Comparison of ENCODE assay signal across 9 mouse cellular contexts in genomic region chr4:91371819-91372215, GRCm38 (mm10). TPM values are rescaled to one million over a fixed set of nuclear protein-coding genes. Genes with fewer than 3 reads are reported as not detected.
DNase-seq lines count a peak whose midpoint lies in the region; ATAC-seq and TF ChIP-seq lines count a peak whose summit lies in the region.
"Had no signal": no experiment of that assay in that cellular context is flagged by ENCODE, and none has a peak within 500 bp of the region (broad histone marks: within the 10 kb centered on the region; RNA-seq: fewer than 3 reads in every experiment).

No protein-coding gene starts in this region.

- peaks cover 71% of the 10 kb centered on the region for H3K4me1 ChIP-seq in E14TG2a.4 (replicated peaks; ENCODE audit: low read depth, low read length)
- H3K4me1 ChIP-seq in forebrain, embryonic 10.5 days, result peaks cover 63% of the 10 kb centered on the region
- H3K4me1 ChIP-seq in hindbrain, embryonic 13.5 days (replicated peaks), result peaks cover 44% of the 10 kb centered on the region

- peak; percentile 69 for ATAC-seq in hindbrain, embryonic 13.5 days (ENCODE audit: low FRiP score)
- ATAC-seq in activated CD4-positive, CD25-positive, alpha-beta regulatory T cell, adult 4 months, result no peak

- peaks cover 35% of the 10 kb centered on the region for H3K27me3 ChIP-seq in E14TG2a.4 (ENCODE audit: insufficient read depth, low read length)
- H3K27me3 ChIP-seq in forebrain, embryonic 10.5 days (ENCODE audit: poor library complexity, severe bottlenecking), result peaks cover 52% of the 10 kb centered on the region
- H3K27me3 ChIP-seq in hindbrain, embryonic 13.5 days, result no peaks in the 10 kb centered on the region

- DNase-seq in brain, adult 2 months (ENCODE audit: low read depth, low spot score), result peak; percentile 82
- peak; percentile 73 for DNase-seq in forebrain, embryonic 10.5 days (ENCODE audit: extremely low spot score, low spot score)
- DNase-seq in left cerebral cortex, adult 18-20 months (ENCODE audit: low spot score in 2 of 2), result peak; percentile 78 to 87
- peak; percentile 38 for DNase-seq in lung, postnatal 10 days
- peak; percentile 87 for DNase-seq in retina, postnatal 1 day

- H3K36me3 ChIP-seq in E14TG2a.4 (ENCODE audit: insufficient read depth, low read length), result peaks cover 3% of the 10 kb centered on the region; the same call in 1 of the 2 replicates
- H3K36me3 ChIP-seq in forebrain, embryonic 10.5 days (replicated peaks), result no peaks in the 10 kb centered on the region
- H3K36me3 ChIP-seq in hindbrain, embryonic 13.5 days, result no peaks in the 10 kb centered on the region

- peak overlapping the region; percentile 90 for H3K27ac ChIP-seq in forebrain, embryonic 10.5 days
- H3K27ac ChIP-seq in hindbrain, embryonic 13.5 days, result peak overlapping the region; percentile 91

- H3K9ac ChIP-seq in hindbrain, embryonic 13.5 days, result peak overlapping the region; percentile 95

- no peaks in the 10 kb centered on the region for H3K9me3 ChIP-seq in E14TG2a.4 (ENCODE audit: low read length)
- no peaks in the 10 kb centered on the region for H3K9me3 ChIP-seq in forebrain, embryonic 10.5 days
- H3K9me3 ChIP-seq in hindbrain, embryonic 13.5 days, result no peaks in the 10 kb centered on the region

- H3K4me3 ChIP-seq in E14TG2a.4 (replicated peaks; ENCODE audit: low read length), result peak overlapping the region; percentile 90
- peak overlapping the region; percentile 84 for H3K4me3 ChIP-seq in forebrain, embryonic 10.5 days
- H3K4me3 ChIP-seq in hindbrain, embryonic 13.5 days, result peak overlapping the region; percentile 81

- peak overlapping the region; percentile 94 for H3K4me2 ChIP-seq in hindbrain, embryonic 13.5 days

- WGBS in forebrain, embryonic 10.5 days, result 0% methylated on average over 34 of the region's 44 CpGs
- under 1% methylated on average over 28 of the region's 44 CpGs for WGBS in hindbrain, embryonic 13.5 days

- TF ChIP-seq CTCF in E14TG2a.4 (conservative IDR thresholded peaks at IDR 0.05; ENCODE audit: low read length), result no peak

RNA-seq across cellular contexts. Expression of gene Elavl2, which starts 28.8 kb away (rescaled TPM):
- polyA plus RNA-seq in forebrain, embryonic 10.5 days (2016; fragmentation: Nextera tagmentation; extraction: Ambion mirVana), result 29.5 and 32.5 TPM in 2 replicates
- polyA plus RNA-seq in hindbrain, embryonic 13.5 days (2015; fragmentation: Nextera tagmentation; extraction: Ambion mirVana), result 154 and 159 TPM in 2 replicates
- 100 to 1,000 TPM in 1 of 2 experiments, 10 to 100 TPM in 1; 94.8 to 104 TPM for total RNA-seq in left cerebral cortex, adult 18-20 months (2021)
- under 1 TPM; 0.14 to 0.48 TPM for polyA plus RNA-seq in activated CD4-positive, CD25-positive, alpha-beta regulatory T cell, adult 4 months (2017; shearing (Covaris generic))
- total RNA-seq: MEL had no signal

Comparison
In these comparisons a context has a peak if more than half of its experiments do, and no peak if none do; other contexts are left out.
1. RNA of gene Elavl2, which starts 28.8 kb away (polyA plus RNA-seq): 154 to 159 TPM in hindbrain, embryonic 13.5 days and 29.5 to 32.5 TPM in forebrain, embryonic 10.5 days; 0.14 to 0.48 TPM in activated CD4-positive, CD25-positive, alpha-beta regulatory T cell, adult 4 months; every median in the first group is over 10 times any median in the second.
2. Peak in every context shown above with its lines, with median percentiles within 50 percentile points of each other: H3K4me3 ChIP-seq and DNase-seq.